Mouse (Mus musculus): ENCODE results near the gene Olfr823. TPM values are rescaled to one million over a fixed set of nuclear protein-coding genes. Genes with fewer than 3 reads are reported as not detected.
A peak's percentile ranks its signal among the peaks of the same experiment; 100 is the strongest.
"Not testable (repeated sequence)": the region's sequence is repeated elsewhere in the genome, so short reads cannot be mapped to it uniquely, and the experiment has no call there.

Gene Olfr823
- total RNA-seq (2014; fragmentation: Nextera tagmentation), result not detected in 2 replicates
- not detected in 2 replicates for total RNA-seq (2017)

- ATAC-seq (replicated peaks; ENCODE audit: low FRiP score, low TSS enrichment, poor library complexity, severe bottlenecking), result not testable (repeated sequence)
Measured at GRCm38 (mm10) chr10:130115283-130115682, at the start of gene Olfr823. Gene Olfr823, minus strand, starts transcription at chr10:130115383.

- no peak for ATAC-seq (replicated peaks; ENCODE audit: low FRiP score, low TSS enrichment, poor library complexity, severe bottlenecking)
Measured at GRCm38 (mm10) chr10:130144121-130144520, 28.9 kb upstream of the Olfr823 start.

GRCm38 (mm10) chr10:130142481-130142880 lies 27.3 kb upstream of the Olfr823 start:
- not testable (repeated sequence) for ATAC-seq (replicated peaks; ENCODE audit: low FRiP score, low TSS enrichment, poor library complexity, severe bottlenecking)

GRCm38 (mm10) chr10:130134811-130135210 lies 19.6 kb upstream of the Olfr823 start:
- no peak for ATAC-seq (replicated peaks; ENCODE audit: low FRiP score, low TSS enrichment, poor library complexity, severe bottlenecking)

- not testable (repeated sequence) for ATAC-seq (replicated peaks; ENCODE audit: low FRiP score, low TSS enrichment, poor library complexity, severe bottlenecking)
Measured at GRCm38 (mm10) chr10:130129900-130130299, 14.7 kb upstream of the Olfr823 start, which contains the start of gene Olfr824. Gene Olfr824, minus strand, starts transcription at chr10:130130000.

GRCm38 (mm10) chr10:130116045-130116444 lies 862 bp upstream of the Olfr823 start:
- not testable (repeated sequence) for ATAC-seq (replicated peaks; ENCODE audit: low FRiP score, low TSS enrichment, poor library complexity, severe bottlenecking)

- ATAC-seq (replicated peaks; ENCODE audit: low FRiP score, low TSS enrichment, poor library complexity, severe bottlenecking), result peak; percentile 77; the same call in 1 of the 2 replicates
Measured at GRCm38 (mm10) chr10:130096104-130096503, 19.1 kb downstream of the Olfr823 start.

- peak; percentile 91 for ATAC-seq (replicated peaks; ENCODE audit: low FRiP score, low TSS enrichment, poor library complexity, severe bottlenecking)
Measured at GRCm38 (mm10) chr10:130092838-130093440, 22.2 kb downstream of the Olfr823 start.

- no peak for ATAC-seq (replicated peaks; ENCODE audit: low FRiP score, low TSS enrichment, poor library complexity, severe bottlenecking)
Measured at GRCm38 (mm10) chr10:130070910-130071309, 44.3 kb downstream of the Olfr823 start, which contains the start of gene Olfr822. Gene Olfr822, plus strand, starts transcription at chr10:130071210.

Other genes with a start within 250 kb of the Olfr823 start
- not detected in 2 replicates for gene Olfr814, start 235.5 kb downstream of the Olfr823 start, total RNA-seq (2014; fragmentation: Nextera tagmentation)
- not detected in 2 replicates for gene Olfr814, start 235.5 kb downstream of the Olfr823 start, total RNA-seq (2017)
- not detected in 2 replicates for gene Olfr815, start 209.5 kb downstream of the Olfr823 start, total RNA-seq (2014; fragmentation: Nextera tagmentation)
- gene Olfr815, start 209.5 kb downstream of the Olfr823 start, total RNA-seq (2017), result not detected in 2 replicates
- gene Olfr816, start 199.8 kb downstream of the Olfr823 start, total RNA-seq (2014; fragmentation: Nextera tagmentation), result not detected in 2 replicates
- gene Olfr816, start 199.8 kb downstream of the Olfr823 start, total RNA-seq (2017), result not detected in 2 replicates
- not detected in 2 replicates for gene Olfr818, start 166.3 kb downstream of the Olfr823 start, total RNA-seq (2014; fragmentation: Nextera tagmentation)
- gene Olfr818, start 166.3 kb downstream of the Olfr823 start, total RNA-seq (2017), result not detected in 2 replicates
- gene Olfr819, start 148.1 kb downstream of the Olfr823 start, total RNA-seq (2014; fragmentation: Nextera tagmentation), result not detected in 2 replicates
- gene Olfr819, start 148.1 kb downstream of the Olfr823 start, total RNA-seq (2017), result not detected in 2 replicates
- not detected in 2 replicates for gene Olfr247, start 139.2 kb downstream of the Olfr823 start, total RNA-seq (2014; fragmentation: Nextera tagmentation)
- gene Olfr247, start 139.2 kb downstream of the Olfr823 start, total RNA-seq (2017), result not detected in 2 replicates
- gene Gm10310, start 130.3 kb downstream of the Olfr823 start, total RNA-seq (2014; fragmentation: Nextera tagmentation), result not detected in 2 replicates
- gene Gm10310, start 130.3 kb downstream of the Olfr823 start, total RNA-seq (2017), result not detected in 2 replicates
- gene Olfr820, start 102.8 kb downstream of the Olfr823 start, total RNA-seq (2014; fragmentation: Nextera tagmentation), result not detected in 2 replicates
- not detected in 2 replicates for gene Olfr820, start 102.8 kb downstream of the Olfr823 start, total RNA-seq (2017)
- not detected in 2 replicates for gene Olfr821, start 85.0 kb downstream of the Olfr823 start, total RNA-seq (2014; fragmentation: Nextera tagmentation)
- gene Olfr821, start 85.0 kb downstream of the Olfr823 start, total RNA-seq (2017), result not detected in 2 replicates
- gene Olfr822, start 44.2 kb downstream of the Olfr823 start, total RNA-seq (2014; fragmentation: Nextera tagmentation), result not detected in 2 replicates
- not detected in 2 replicates for gene Olfr822, start 44.2 kb downstream of the Olfr823 start, total RNA-seq (2017)
- gene Olfr824, start 14.6 kb upstream of the Olfr823 start, total RNA-seq (2014; fragmentation: Nextera tagmentation), result not detected in 2 replicates
- not detected in 2 replicates for gene Olfr824, start 14.6 kb upstream of the Olfr823 start, total RNA-seq (2017)
- gene Olfr825, start 51.4 kb upstream of the Olfr823 start, total RNA-seq (2014; fragmentation: Nextera tagmentation), result not detected in 2 replicates
- not detected in 2 replicates for gene Olfr825, start 51.4 kb upstream of the Olfr823 start, total RNA-seq (2017)
- gene Olfr826, start 68.8 kb upstream of the Olfr823 start, total RNA-seq (2014; fragmentation: Nextera tagmentation), result not detected in 2 replicates
- gene Olfr826, start 68.8 kb upstream of the Olfr823 start, total RNA-seq (2017), result not detected in 2 replicates
- gene Olfr827, start 99.0 kb upstream of the Olfr823 start, total RNA-seq (2014; fragmentation: Nextera tagmentation), result not detected in 2 replicates
- not detected in 2 replicates for gene Olfr827, start 99.0 kb upstream of the Olfr823 start, total RNA-seq (2017)
- not detected in 2 replicates for gene Neurod4, start 164.9 kb upstream of the Olfr823 start, total RNA-seq (2014; fragmentation: Nextera tagmentation)
- gene Neurod4, start 164.9 kb upstream of the Olfr823 start, total RNA-seq (2017), result not detected in 2 replicates
- 2.6 and 3.7 TPM in 2 replicates for gene Tespa1, start 207.5 kb upstream of the Olfr823 start, total RNA-seq (2014; fragmentation: Nextera tagmentation)
- gene Tespa1, start 207.5 kb upstream of the Olfr823 start, total RNA-seq (2017), result 10.9 and 12.2 TPM in 2 replicates